Mouse (Mus musculus): ENCODE results near the gene Them7. TPM values are rescaled to one million over a fixed set of nuclear protein-coding genes. Genes with fewer than 3 reads are reported as not detected.

Gene Them7
- polyA plus RNA-seq, 1 experiment = not detected

DNA sequence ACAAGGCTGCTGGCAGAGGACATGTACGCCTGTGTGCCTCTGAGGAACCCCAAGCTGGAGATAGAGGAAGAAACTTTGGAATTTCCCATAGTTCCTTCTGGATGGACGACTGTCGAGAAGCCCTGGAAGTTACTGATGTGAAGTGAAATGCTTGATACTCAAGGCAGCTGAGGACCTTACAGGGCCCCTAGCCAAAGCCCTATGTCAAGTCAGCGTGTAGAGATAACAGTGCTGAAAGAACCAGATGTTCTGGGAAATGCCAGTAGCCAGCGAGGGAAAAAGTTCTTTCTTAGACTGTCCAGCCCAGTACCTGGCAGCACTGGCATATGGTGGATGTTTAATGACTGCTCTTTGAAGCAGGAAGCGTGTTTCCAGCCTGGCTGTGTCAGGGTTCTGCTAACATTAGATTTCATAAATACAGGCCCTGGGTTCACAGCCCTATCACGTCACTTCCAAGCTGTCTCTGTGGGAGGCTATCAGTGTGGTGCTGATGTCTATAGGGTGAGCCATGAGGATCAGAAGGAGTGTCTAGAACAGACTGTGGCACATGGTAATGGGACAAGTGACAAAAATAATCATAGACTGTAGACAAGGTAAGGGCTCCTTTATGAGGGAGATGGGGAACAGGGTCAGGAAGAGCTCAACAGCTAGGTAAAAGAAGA is 2.3 kb downstream of the Them7 start:
- no peaks in the 10 kb centered on the region for H3K79me3 ChIP-seq (ENCODE audit: low read depth)
- H3K27me3 ChIP-seq (ENCODE audit: control insufficient read depth, insufficient read depth, insufficient read length) = peaks cover 14% of the 10 kb centered on the region
- TF ChIP-seq CTCF (IDR thresholded peaks at IDR 0.05; ENCODE audit: control insufficient read depth, insufficient read depth, insufficient read length) (no peak), CEBPB (IDR thresholded peaks at IDR 0.05; ENCODE audit: low read depth) (no peak), MYOG (IDR thresholded peaks at IDR 0.05; ENCODE audit: control insufficient read depth, extremely low read depth, insufficient read length) (no peak), MYOD1 (IDR thresholded peaks at IDR 0.05; ENCODE audit: control insufficient read depth, insufficient read length, low read depth) (no peak), USF1 (IDR thresholded peaks at IDR 0.05; ENCODE audit: low read depth) (no peak), MAX (IDR thresholded peaks at IDR 0.05) (no peak), FOSL1 (IDR thresholded peaks at IDR 0.05; ENCODE audit: insufficient read depth, low read length, poor library complexity, severe bottlenecking) (no peak)
- no peaks in the 10 kb centered on the region for H3K79me2 ChIP-seq (ENCODE audit: control insufficient read depth, insufficient read depth)
- H3ac ChIP-seq (ENCODE audit: control insufficient read depth, insufficient read length, low read depth) = no peak overlapping the region
- H3K4me3 ChIP-seq (ENCODE audit: insufficient read depth, poor library complexity, severe bottlenecking) = no peak overlapping the region
- no peaks in the 10 kb centered on the region for H3K36me3 ChIP-seq (ENCODE audit: control insufficient read depth, insufficient read depth)

DNA sequence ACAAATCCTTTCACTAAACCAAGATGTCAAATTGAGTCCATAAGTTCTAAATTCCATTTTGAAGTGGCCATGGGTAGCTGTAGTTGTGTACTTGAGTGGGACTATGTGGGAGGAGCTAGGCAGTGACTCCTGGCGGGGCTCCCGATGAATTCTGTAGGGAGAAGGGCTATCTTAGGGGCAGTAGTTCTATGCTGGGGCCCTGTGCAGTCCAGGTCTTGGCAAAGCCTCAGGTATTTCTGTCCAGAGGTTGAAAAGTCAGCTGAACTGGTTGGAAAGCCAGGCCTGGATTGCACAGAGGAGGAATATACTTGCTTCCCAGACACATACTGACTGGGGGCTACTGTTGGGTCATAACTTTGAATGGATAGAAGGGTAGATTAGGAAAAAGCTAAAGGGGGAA is 4.3 kb downstream of the Them7 start:
- peaks cover 14% of the 10 kb centered on the region for H3K27me3 ChIP-seq (ENCODE audit: control insufficient read depth, insufficient read depth, insufficient read length)
- TF ChIP-seq CEBPB (IDR thresholded peaks at IDR 0.05; ENCODE audit: low read depth) = no peak
- TF ChIP-seq MAX (IDR thresholded peaks at IDR 0.05) = no peak
- TF ChIP-seq FOSL1 (IDR thresholded peaks at IDR 0.05; ENCODE audit: insufficient read depth, low read length, poor library complexity, severe bottlenecking) = no peak
- TF ChIP-seq USF1 (IDR thresholded peaks at IDR 0.05; ENCODE audit: low read depth) = no peak
- no peaks in the 10 kb centered on the region for H3K79me2 ChIP-seq (ENCODE audit: control insufficient read depth, insufficient read depth)
- H3ac ChIP-seq (ENCODE audit: control insufficient read depth, insufficient read length, low read depth) = no peak overlapping the region
- no peak overlapping the region for H3K4me3 ChIP-seq (ENCODE audit: insufficient read depth, poor library complexity, severe bottlenecking)
- H3K79me3 ChIP-seq (ENCODE audit: low read depth) = no peaks in the 10 kb centered on the region
- no peaks in the 10 kb centered on the region for H3K36me3 ChIP-seq (ENCODE audit: control insufficient read depth, insufficient read depth)

DNA sequence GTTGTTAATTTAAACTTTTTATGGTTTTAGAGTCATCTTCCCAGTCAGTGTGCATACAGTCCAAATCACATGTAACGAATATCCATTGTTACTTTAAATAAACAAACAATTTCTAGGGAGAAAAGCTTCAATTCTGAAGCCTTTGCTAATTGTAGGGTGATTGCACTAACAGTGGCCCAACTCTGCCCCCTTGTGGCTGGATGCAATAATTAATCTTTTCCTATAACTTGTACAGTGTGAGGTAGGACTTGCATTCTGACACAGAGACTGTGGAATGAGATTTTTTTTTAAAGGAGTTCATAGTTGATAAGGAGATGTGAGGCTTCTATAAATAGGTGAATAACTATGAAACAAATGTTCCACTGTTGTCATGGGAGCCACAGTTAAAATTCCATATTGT is 6.2 kb downstream of the Them7 start:
- H3ac ChIP-seq (ENCODE audit: control insufficient read depth, insufficient read length, low read depth) = no peak overlapping the region
- H3K4me3 ChIP-seq (ENCODE audit: insufficient read depth, poor library complexity, severe bottlenecking) = no peak overlapping the region
- TF ChIP-seq FOSL1 (IDR thresholded peaks at IDR 0.05; ENCODE audit: insufficient read depth, low read length, poor library complexity, severe bottlenecking) (no peak), MYOD1 (IDR thresholded peaks at IDR 0.05; ENCODE audit: control insufficient read depth, insufficient read length, low read depth) (no peak), USF1 (IDR thresholded peaks at IDR 0.05; ENCODE audit: low read depth) (no peak), CEBPB (IDR thresholded peaks at IDR 0.05; ENCODE audit: low read depth) (no peak), CTCF (IDR thresholded peaks at IDR 0.05; ENCODE audit: control insufficient read depth, insufficient read depth, insufficient read length) (peak; percentile 7), MAX (IDR thresholded peaks at IDR 0.05) (no peak)
- H3K79me2 ChIP-seq (ENCODE audit: control insufficient read depth, insufficient read depth) = no peaks in the 10 kb centered on the region
- no peaks in the 10 kb centered on the region for H3K79me3 ChIP-seq (ENCODE audit: low read depth)
- H3K27me3 ChIP-seq (ENCODE audit: control insufficient read depth, insufficient read depth, insufficient read length) = peaks cover 10% of the 10 kb centered on the region
- H3K36me3 ChIP-seq (ENCODE audit: control insufficient read depth, insufficient read depth) = no peaks in the 10 kb centered on the region

DNA sequence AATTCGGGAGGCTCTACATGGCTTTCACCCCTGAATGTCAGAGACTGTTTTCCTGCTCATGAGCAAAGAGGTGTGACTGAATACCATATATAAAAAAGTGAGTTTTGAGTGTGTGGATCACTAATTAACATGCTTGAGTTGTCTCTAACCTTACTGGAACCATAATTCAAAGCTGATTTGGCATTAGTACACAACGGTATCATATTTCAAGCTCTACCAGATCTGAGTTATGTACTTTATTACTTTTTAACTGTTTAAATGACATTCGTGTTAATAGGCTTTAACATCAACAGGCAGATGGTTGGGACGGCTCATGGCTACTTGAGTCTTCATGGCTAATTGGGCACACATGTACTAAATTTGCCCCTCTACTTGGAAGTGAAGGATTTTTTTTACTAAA is 8.3 kb downstream of the Them7 start:
- H3K4me3 ChIP-seq (ENCODE audit: insufficient read depth, poor library complexity, severe bottlenecking) = no peak overlapping the region
- no peaks in the 10 kb centered on the region for H3K79me3 ChIP-seq (ENCODE audit: low read depth)
- H3K36me3 ChIP-seq (ENCODE audit: control insufficient read depth, insufficient read depth) = no peaks in the 10 kb centered on the region
- no peaks in the 10 kb centered on the region for H3K79me2 ChIP-seq (ENCODE audit: control insufficient read depth, insufficient read depth)
- TF ChIP-seq FOSL1 (IDR thresholded peaks at IDR 0.05; ENCODE audit: insufficient read depth, low read length, poor library complexity, severe bottlenecking) (no peak), MYOD1 (IDR thresholded peaks at IDR 0.05; ENCODE audit: control insufficient read depth, insufficient read length, low read depth) (no peak), CEBPB (IDR thresholded peaks at IDR 0.05; ENCODE audit: low read depth) (no peak), USF1 (IDR thresholded peaks at IDR 0.05; ENCODE audit: low read depth) (no peak), MAX (IDR thresholded peaks at IDR 0.05) (no peak), MYOG (IDR thresholded peaks at IDR 0.05; ENCODE audit: control insufficient read depth, extremely low read depth, insufficient read length) (no peak), CTCF (IDR thresholded peaks at IDR 0.05; ENCODE audit: control insufficient read depth, insufficient read depth, insufficient read length) (no peak)
- H3ac ChIP-seq (ENCODE audit: control insufficient read depth, insufficient read length, low read depth) = no peak overlapping the region
- H3K27me3 ChIP-seq (ENCODE audit: control insufficient read depth, insufficient read depth, insufficient read length) = peaks cover 19% of the 10 kb centered on the region

DNA sequence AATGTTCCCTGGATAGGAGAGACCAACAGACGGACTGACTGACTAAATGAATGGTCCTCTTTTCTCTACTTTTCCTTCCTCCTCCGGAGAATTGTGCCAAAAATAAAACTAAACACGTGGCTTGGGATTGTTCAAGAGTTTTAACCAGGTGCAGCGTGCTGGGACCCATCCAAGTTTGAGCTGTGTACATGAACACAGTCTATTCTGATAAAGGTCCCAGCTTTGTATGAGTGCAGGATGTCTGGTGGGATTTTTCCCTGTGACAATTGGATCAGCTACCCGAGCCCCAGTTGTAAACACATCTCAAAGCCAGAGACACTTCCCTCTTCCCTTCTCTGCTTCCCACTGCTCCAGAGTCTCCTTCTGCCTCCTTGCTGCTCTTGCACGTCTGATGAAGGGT is 10.2 kb downstream of the Them7 start:
- Histone ChIP-seq H3K79me3 (ENCODE audit: low read depth) (no peaks in the 10 kb centered on the region), H3K27me3 (ENCODE audit: control insufficient read depth, insufficient read depth, insufficient read length) (peaks cover 19% of the 10 kb centered on the region), H3K79me2 (ENCODE audit: control insufficient read depth, insufficient read depth) (no peaks in the 10 kb centered on the region), H3K4me3 (ENCODE audit: insufficient read depth, poor library complexity, severe bottlenecking) (no peak overlapping the region), H3K36me3 (ENCODE audit: control insufficient read depth, insufficient read depth) (no peaks in the 10 kb centered on the region), H3ac (ENCODE audit: control insufficient read depth, insufficient read length, low read depth) (no peak overlapping the region)
- TF ChIP-seq MAX (IDR thresholded peaks at IDR 0.05) (no peak), MYOD1 (IDR thresholded peaks at IDR 0.05; ENCODE audit: control insufficient read depth, insufficient read length, low read depth) (no peak), CTCF (IDR thresholded peaks at IDR 0.05; ENCODE audit: control insufficient read depth, insufficient read depth, insufficient read length) (no peak), MYOG (IDR thresholded peaks at IDR 0.05; ENCODE audit: control insufficient read depth, extremely low read depth, insufficient read length) (no peak), USF1 (IDR thresholded peaks at IDR 0.05; ENCODE audit: low read depth) (no peak), FOSL1 (IDR thresholded peaks at IDR 0.05; ENCODE audit: insufficient read depth, low read length, poor library complexity, severe bottlenecking) (no peak), CEBPB (IDR thresholded peaks at IDR 0.05; ENCODE audit: low read depth) (no peak)

Measured in C2C12 (cell line).